Mouse (Mus musculus): ENCODE data around the gene Kcnj5. TPM values are rescaled to one million over a fixed set of nuclear protein-coding genes. Genes with fewer than 3 reads are reported as not detected.

Gene Kcnj5
- polyA plus RNA-seq, 1 experiment from 2014 or later = 0.46 TPM

GRCm38 (mm10) chr9:32271896-32272444 is 72.2 kb downstream of the Kcnj5 start:
- H3K36me3 ChIP-seq (ENCODE audit: control insufficient read depth, insufficient read depth, low read length) = no peaks in the 10 kb centered on the region
- H3K4me3 ChIP-seq (ENCODE audit: low read depth, low read length) = no peak overlapping the region
- H3K9me3 ChIP-seq (ENCODE audit: control insufficient read depth, low read length) = no peaks in the 10 kb centered on the region
- no peak for ATAC-seq (ENCODE audit: insufficient read depth, low FRiP score, low TSS enrichment)
- DNase-seq (ENCODE audit: low spot score) = peak; percentile 72
- H3K4me2 ChIP-seq (ENCODE audit: low read depth) = no peak overlapping the region
- H3K9ac ChIP-seq (ENCODE audit: low read length) = no peak overlapping the region
- H3K27ac ChIP-seq (ENCODE audit: low read depth, low read length) = no peak overlapping the region
- no peaks in the 10 kb centered on the region for H3K27me3 ChIP-seq (ENCODE audit: control insufficient read depth, insufficient read depth, low read length)
- H3K4me1 ChIP-seq (ENCODE audit: control insufficient read depth, insufficient read depth, low read length) = no peaks in the 10 kb centered on the region
- WGBS = 18% methylated on average over 5 of the region's 5 CpGs

Other genes with a start within 250 kb of the Kcnj5 start
- 11.4 and 11.9 TPM in 2 replicates for gene Arhgap32, start 228.2 kb downstream of the Kcnj5 start, polyA plus RNA-seq (2014; fragmentation: Nextera tagmentation; extraction: Ambion mirVana)
- gene Kcnj1, start 28.1 kb upstream of the Kcnj5 start, polyA plus RNA-seq (2014; fragmentation: Nextera tagmentation; extraction: Ambion mirVana) = not detected in 2 replicates
- 22.8 and 24.4 TPM in 2 replicates for gene Fli1, start 198.5 kb upstream of the Kcnj5 start, polyA plus RNA-seq (2014; fragmentation: Nextera tagmentation; extraction: Ambion mirVana)